Mouse (Mus musculus) cerebellum, adult 11 months (tissue): Measurements from ENCODE around the gene Gm813.

Source experiments
- DNase-seq: peaks from one replicate; pipeline ENCODE4 v3.0.0; 2022

Gene Gm813

GRCm38 (mm10) chr16:58603831-58604230 is 12.9 kb downstream of the Gm813 start:
- no peak for DNase-seq

GRCm38 (mm10) chr16:58600846-58601245 is 15.9 kb downstream of the Gm813 start:
- no peak for DNase-seq

- DNase-seq, result no peak
These were observed 25.5 kb downstream of the Gm813 start for GRCm38 (mm10) chr16:58591299-58591698.

DNA sequence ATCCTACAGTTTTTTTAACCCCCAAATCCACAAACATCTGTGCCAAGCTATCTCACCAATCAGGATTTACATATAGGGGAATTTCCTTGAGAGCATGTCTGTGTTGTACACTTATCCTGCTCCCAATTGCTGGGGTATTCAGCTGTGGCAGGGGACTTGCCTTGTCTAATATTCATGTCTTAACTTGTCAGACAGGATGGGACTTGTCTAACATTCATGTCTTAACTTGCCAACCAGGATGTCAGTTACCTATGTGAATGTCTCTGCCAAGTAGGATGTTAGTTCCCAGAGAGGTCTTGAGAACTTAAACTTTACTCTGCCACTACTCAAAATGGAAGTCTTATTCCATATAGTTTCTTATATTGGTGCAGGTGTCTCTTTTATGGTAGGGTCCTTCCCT is 27.3 kb downstream of the Gm813 start:
- DNase-seq, result no peak

DNA sequence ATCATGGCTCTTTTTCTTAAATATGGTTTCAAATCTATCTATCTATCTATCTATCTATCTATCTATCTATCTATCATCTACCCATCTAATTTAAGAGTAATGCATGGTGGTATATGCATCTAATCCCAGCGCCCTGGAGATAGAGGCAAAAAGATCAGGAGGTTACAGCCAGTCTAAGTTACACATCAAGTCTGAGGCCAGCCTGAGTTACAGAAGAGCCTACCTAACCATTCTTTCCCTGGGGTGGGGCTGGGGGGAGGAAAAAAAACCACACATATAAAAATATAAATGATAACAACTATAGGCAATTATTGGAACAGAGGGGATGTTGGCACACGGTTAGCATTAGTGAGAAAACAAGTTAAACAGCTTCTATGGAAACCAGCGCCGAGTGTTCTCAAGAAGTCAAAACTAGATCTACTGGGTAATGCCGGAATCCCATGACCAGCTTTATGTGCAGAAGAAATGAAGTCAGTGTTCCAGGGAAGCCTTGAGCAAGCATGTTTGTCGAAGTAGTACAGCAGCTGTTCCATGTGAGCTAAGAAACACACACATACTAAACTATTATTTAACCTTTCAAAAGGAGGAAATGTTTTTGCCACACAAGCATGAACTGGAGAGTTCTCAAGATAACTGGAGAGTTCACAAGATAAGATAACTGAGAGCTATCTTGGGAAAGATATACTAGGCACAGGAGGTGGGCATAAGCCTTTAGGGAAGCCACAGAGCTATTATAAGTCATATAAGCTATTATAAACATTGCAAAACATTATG is 42.6 kb downstream of the Gm813 start:
- DNase-seq, result no peak

DNA sequence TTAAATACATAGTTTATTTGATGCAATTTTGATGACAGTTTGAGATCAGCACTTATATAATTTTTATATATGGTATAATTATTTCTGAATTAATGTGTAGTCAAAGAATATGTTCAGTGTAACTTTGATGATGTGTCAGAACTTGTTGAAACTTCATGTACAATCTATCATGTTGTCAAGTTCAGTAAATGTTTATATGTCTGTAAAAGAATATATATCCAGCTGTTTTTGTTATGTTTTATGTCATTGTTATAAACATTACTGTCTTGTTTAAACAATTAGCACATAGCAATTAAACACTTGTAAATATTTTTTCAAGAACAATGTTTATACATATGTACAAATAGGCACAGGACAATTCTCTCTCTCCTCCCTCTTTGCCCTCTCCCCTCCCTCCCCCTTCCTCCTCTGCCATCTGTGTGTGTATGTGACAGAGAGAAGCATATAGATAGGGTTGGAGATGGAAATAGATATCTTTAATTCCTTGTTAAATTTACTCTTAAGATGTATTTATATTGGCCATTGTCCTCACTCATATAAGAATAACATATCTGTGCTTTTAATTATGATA is 46.0 kb downstream of the Gm813 start:
- no peak for DNase-seq
